Mouse (Mus musculus) MEL (cell line): ENCODE measurements around the gene Tsc22d4. TPM values are rescaled to one million over a fixed set of nuclear protein-coding genes. Genes with fewer than 3 reads are reported as not detected.

Experiments
- DNase-seq: peaks from one replicate; pipeline ENCODE4 v3.0.0; 2011; ENCODE audit warnings: low read depth, low spot score
- H3K27ac ChIP-seq: 2 replicates; pipeline ENCODE4 v1.5.1; 2012; ENCODE audit warnings: low read depth, mild to moderate bottlenecking, control low read depth, low read length, moderate library complexity; ENCODE audit not compliant: control insufficient read depth
- H3K27me3 ChIP-seq, 2 experiments: fragments of 150-350 bp in 1 of 2; sonication (generic) in 1 of 2; 2 replicates each; pipeline ENCODE4 v1.6.1; 2012; ENCODE audit warnings: low read length in 2 of 2, mild to moderate bottlenecking in 2 of 2, improper control_type of control experiment in 1 of 2, moderate library complexity in 1 of 2; ENCODE audit not compliant: insufficient read depth in 2 of 2, control insufficient read depth in 1 of 2
- H3K36me3 ChIP-seq, 2 experiments: 2 replicates each; pipeline ENCODE4 v1.6.1; 2012 to 2014; ENCODE audit warnings: low read length in 2 of 2, improper control_type of control experiment in 1 of 2, inconsistent platforms in 1 of 2, mild to moderate bottlenecking in 1 of 2; ENCODE audit not compliant: insufficient read depth in 2 of 2, control insufficient read depth in 1 of 2
- H3K4me1 ChIP-seq, 2 experiments: fragments of 150-350 bp in 1 of 2; sonication (generic) in 1 of 2; 2 replicates each; pipeline ENCODE4 v1.6.1; 2012; ENCODE audit warnings: low read length in 2 of 2, improper control_type of control experiment in 1 of 2, mild to moderate bottlenecking in 1 of 2; ENCODE audit not compliant: insufficient read depth in 2 of 2, control insufficient read depth in 1 of 2
- H3K4me3 ChIP-seq, 2 experiments: fragments of 150-350 bp in 1 of 2; sonication (generic) in 1 of 2; 2 replicates each; pipeline ENCODE4 v1.5.1; 2012; ENCODE audit warnings: low read depth in 2 of 2, low read length in 2 of 2, mild to moderate bottlenecking in 2 of 2, moderate library complexity in 2 of 2, control low read depth in 1 of 2, improper control_type of control experiment in 1 of 2; ENCODE audit not compliant: control insufficient read depth in 1 of 2, insufficient read depth in 1 of 2
- H3K79me2 ChIP-seq: 2 replicates; pipeline ENCODE4 v1.6.1; 2012; ENCODE audit warnings: mild to moderate bottlenecking, low read length, moderate library complexity; ENCODE audit not compliant: control insufficient read depth, poor library complexity, insufficient read depth
- H3K9ac ChIP-seq: 2 replicates; pipeline ENCODE4 v1.6.1; 2012; ENCODE audit warnings: low read depth, mild to moderate bottlenecking, control low read depth, low read length, moderate library complexity; ENCODE audit not compliant: control insufficient read depth, poor library complexity, severe bottlenecking
- H3K9me3 ChIP-seq: fragments of 150-350 bp; sonication (generic); replicated peaks from 2 replicates; pipeline ENCODE4 v1.6.1; 2012; ENCODE audit warnings: mild to moderate bottlenecking, low read length, improper control_type of control experiment, moderate library complexity; ENCODE audit not compliant: insufficient read depth
- BHLHE40 ChIP-seq: IDR thresholded peaks from 2 replicates; pipeline ENCODE4 v1.6.1; 2012; ENCODE audit warnings: low read depth, mild to moderate bottlenecking, inconsistent platforms, low read length, improper control_type of control experiment, borderline replicate concordance
- CHD1 ChIP-seq: IDR thresholded peaks from 2 replicates; pipeline ENCODE4 v1.6.1; 2012; ENCODE audit warnings: low read depth, mild to moderate bottlenecking, inconsistent platforms, low read length, improper control_type of control experiment
- CHD2 ChIP-seq: IDR thresholded peaks from 2 replicates; pipeline ENCODE4 v1.6.1; 2011; ENCODE audit warnings: low read length, improper control_type of control experiment
- CTCF ChIP-seq, 3 experiments: IDR thresholded peaks in 2 of 3; conservative IDR thresholded peaks in 1 of 3; 2 replicates each; pipeline ENCODE4 v1.5.1; 2011 to 2012; ENCODE audit warnings: low read length in 3 of 3, low read depth in 2 of 3, mild to moderate bottlenecking in 2 of 3, improper control_type of control experiment in 1 of 3, inconsistent platforms in 1 of 3, mixed read lengths in 1 of 3, moderate library complexity in 1 of 3; ENCODE audit not compliant: control insufficient read depth in 1 of 3, insufficient read depth in 1 of 3, poor library complexity in 1 of 3, severe bottlenecking in 1 of 3
- E2F4 ChIP-seq: IDR thresholded peaks from 2 replicates; pipeline ENCODE4 v1.6.1; 2011; ENCODE audit warnings: low read depth, low read length, improper control_type of control experiment, borderline replicate concordance
- EP300 ChIP-seq, 2 experiments: IDR thresholded peaks; 2 replicates each; pipeline ENCODE4 v1.6.1; 2011; ENCODE audit warnings: improper control_type of control experiment in 2 of 2, low read length in 2 of 2, low read depth in 1 of 2, mild to moderate bottlenecking in 1 of 2
- HCFC1 ChIP-seq: IDR thresholded peaks from 2 replicates; pipeline ENCODE4 v1.6.1; 2012; ENCODE audit warnings: low read depth, mild to moderate bottlenecking, inconsistent platforms, low read length, improper control_type of control experiment, moderate library complexity
- MAFK ChIP-seq: IDR thresholded peaks from 2 replicates; pipeline ENCODE4 v1.6.1; 2011; ENCODE audit warnings: low read depth, mild to moderate bottlenecking, low read length, improper control_type of control experiment, borderline replicate concordance
- MEF2A ChIP-seq: IDR thresholded peaks from 2 replicates; pipeline ENCODE4 v1.6.1; 2014; ENCODE audit warnings: low read depth, mild to moderate bottlenecking, inconsistent platforms, low read length, improper control_type of control experiment; ENCODE audit not compliant: poor library complexity, insufficient replicate concordance, severe bottlenecking; ENCODE audit errors: extremely low read depth
- MXI1 ChIP-seq: IDR thresholded peaks from 2 replicates; pipeline ENCODE4 v1.6.1; 2011; ENCODE audit warnings: mild to moderate bottlenecking, low read depth, low read length, improper control_type of control experiment
- MYC ChIP-seq: IDR thresholded peaks from 2 replicates; pipeline ENCODE4 v1.6.1; 2011; ENCODE audit warnings: low read depth, mild to moderate bottlenecking, low read length, improper control_type of control experiment, moderate library complexity
- NELFE ChIP-seq: IDR thresholded peaks from 2 replicates; pipeline ENCODE4 v1.6.1; 2011; ENCODE audit warnings: low read depth, low read length, improper control_type of control experiment
- NRF1 ChIP-seq: IDR thresholded peaks from 2 replicates; pipeline ENCODE4 v1.6.1; 2014; ENCODE audit warnings: low read depth, mild to moderate bottlenecking, inconsistent platforms, low read length, improper control_type of control experiment, moderate library complexity; ENCODE audit not compliant: poor library complexity, insufficient read depth, severe bottlenecking
- RAD21 ChIP-seq: IDR thresholded peaks from 2 replicates; pipeline ENCODE4 v1.6.1; 2011; ENCODE audit warnings: mild to moderate bottlenecking, low read depth, low read length, improper control_type of control experiment
- SMC3 ChIP-seq: IDR thresholded peaks from 2 replicates; pipeline ENCODE4 v1.6.1; 2011; ENCODE audit warnings: low read depth, low read length, improper control_type of control experiment
- TBP ChIP-seq: IDR thresholded peaks from 2 replicates; pipeline ENCODE4 v1.8.0; 2011; ENCODE audit warnings: low read depth, low read length, improper control_type of control experiment
- TCF12 ChIP-seq: IDR thresholded peaks from 2 replicates; pipeline ENCODE4 v1.6.1; 2014; ENCODE audit warnings: low read depth, mild to moderate bottlenecking, inconsistent platforms, low read length, improper control_type of control experiment, moderate library complexity
- USF1 ChIP-seq: IDR thresholded peaks from 2 replicates; pipeline ENCODE4 v1.6.1; 2014; ENCODE audit warnings: low read depth, mild to moderate bottlenecking, inconsistent platforms, low read length, improper control_type of control experiment, moderate library complexity
- ZKSCAN1 ChIP-seq: IDR thresholded peaks from 2 replicates; pipeline ENCODE4 v1.6.1; 2012; ENCODE audit warnings: low read depth, mild to moderate bottlenecking, inconsistent platforms, low read length, improper control_type of control experiment, moderate library complexity
- polyA plus RNA-seq, 2 experiments: library from polyadenylated mRNA; stranded (reverse) in 1 of 2; unstranded in 1 of 2; fragments of >175 nt in 1 of 2; fragments of >200 nt in 1 of 2; gene quantifications; 2 replicates each; pipeline versions ENCODE4 v1.2.1 to v1.2.4; 2012; ENCODE audit warnings: low replicate concordance in 2 of 2, low read depth in 1 of 2; ENCODE audit not compliant: insufficient read length in 2 of 2, insufficient read depth in 1 of 2, missing spikeins in 1 of 2
- total RNA-seq: library from RNA; depleted of rRNA; stranded (reverse); fragments of 300-350 nt; gene quantifications from 2 replicates; pipeline ENCODE4 v1.2.3, GENCODE M21; 2012

Gene Tsc22d4
- total and polyA plus RNA-seq, 3 experiments: 58.3 to 203 TPM; not detected in 1

DNA sequence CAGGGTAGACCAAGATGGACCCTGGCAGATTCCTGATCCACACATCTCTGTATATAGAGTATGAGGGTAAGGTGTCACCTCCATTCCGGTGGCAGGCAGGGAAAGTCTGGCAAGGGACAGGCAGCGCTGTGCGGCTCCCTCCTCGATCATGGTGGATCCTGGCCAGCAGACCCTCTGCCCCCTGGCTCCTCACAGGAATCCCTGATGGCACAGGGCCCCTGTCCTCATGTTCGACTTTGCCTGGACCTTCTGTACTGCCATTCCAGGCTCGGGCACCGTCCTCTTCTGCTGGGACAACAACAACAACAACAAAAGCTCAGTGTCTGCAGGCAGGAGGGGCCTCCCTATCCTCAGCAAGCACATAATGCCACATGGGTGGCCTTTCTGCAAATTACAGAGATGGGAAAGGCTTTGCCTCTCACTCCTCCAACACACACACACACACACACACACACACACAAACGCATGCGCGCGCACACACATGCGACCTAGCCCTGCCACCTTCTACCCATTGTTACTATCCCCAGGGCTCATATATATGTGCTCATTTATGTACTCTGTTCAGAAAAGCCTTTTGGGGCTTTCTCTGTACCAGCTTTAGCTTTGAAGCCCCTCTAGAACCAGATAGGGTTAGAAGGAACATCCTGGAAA lies 11.8 kb upstream of the Tsc22d4 start:
- Histone ChIP-seq H3K27me3 (no peaks in the 10 kb centered on the region; a peak in 1 of 4 replicates), H3K4me3 (no peak overlapping the region), H3K9me3 (no peaks in the 10 kb centered on the region)
- no peak for DNase-seq
- no peak for TF ChIP-seq TBP
- no peak for TF ChIP-seq MYC
- TF ChIP-seq ZKSCAN1: no peak
- TF ChIP-seq HCFC1: no peak
- no peak for TF ChIP-seq MAFK
- no peak for TF ChIP-seq BHLHE40
- TF ChIP-seq MEF2A: no peak
- TF ChIP-seq EP300 (IDR thresholded peaks at IDR 0.05; ENCODE audit: low read depth in 1 of 2, low read length in 2 of 2): no peak
- no peak for TF ChIP-seq NRF1
- no peak for TF ChIP-seq MXI1
- no peak for TF ChIP-seq CTCF (IDR thresholded peaks at IDR 0.05 in 2 of 3, conservative IDR thresholded peaks at IDR 0.05 in 1 of 3; ENCODE audit: control insufficient read depth in 1 of 3, insufficient read depth in 1 of 3, low read depth in 2 of 3, low read length in 3 of 3, poor library complexity in 1 of 3, severe bottlenecking in 1 of 3)
- no peak for TF ChIP-seq USF1
- TF ChIP-seq NELFE: no peak
- TF ChIP-seq, all 39 proteins: peak for 0
- H3K4me1 ChIP-seq: no peaks in the 10 kb centered on the region
- H3K79me2 ChIP-seq: no peaks in the 10 kb centered on the region
- H3K27ac ChIP-seq: no peak overlapping the region
- no peak overlapping the region for H3K9ac ChIP-seq
- no peaks in the 10 kb centered on the region for H3K36me3 ChIP-seq

DNA sequence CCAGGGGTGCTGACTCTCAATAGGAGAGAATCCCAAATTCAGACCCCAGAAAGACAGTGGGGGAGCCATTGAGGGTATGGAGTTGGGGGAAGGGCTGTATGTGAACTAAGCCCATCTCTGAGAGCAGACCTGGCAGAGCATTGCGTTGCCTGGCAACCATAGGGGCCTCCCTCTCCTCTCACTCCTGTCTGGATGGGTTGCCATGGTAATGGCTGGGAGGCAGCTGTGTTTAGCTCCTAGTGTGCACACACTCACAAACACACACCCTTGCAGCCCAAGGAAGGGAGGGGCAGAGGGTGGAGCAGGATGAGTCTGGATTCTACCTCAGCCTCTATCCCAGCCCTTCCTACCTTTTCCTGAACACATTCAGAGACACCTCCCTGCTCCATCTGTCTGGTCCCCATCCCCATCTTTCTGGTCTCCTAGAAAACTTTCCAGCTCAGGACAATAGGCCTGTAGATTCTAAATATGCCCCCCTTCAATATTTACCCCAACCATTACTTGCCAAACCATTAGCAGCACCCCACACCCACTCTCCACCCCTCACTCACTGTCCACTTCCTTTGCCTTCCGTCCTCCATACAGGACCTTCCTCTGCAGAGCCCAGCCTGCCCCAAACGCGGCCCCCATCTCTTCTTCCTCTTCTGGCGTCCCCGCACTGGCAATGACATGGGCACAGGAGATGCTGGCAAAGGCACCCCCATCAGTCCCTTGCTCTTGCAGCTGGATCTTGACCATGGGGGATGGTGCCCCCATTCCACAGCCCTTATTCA lies 11.1 kb upstream of the Tsc22d4 start:
- no peaks in the 10 kb centered on the region for H3K9me3 ChIP-seq
- no peak for TF ChIP-seq CHD1
- TF ChIP-seq HCFC1: no peak
- TF ChIP-seq CHD2: no peak
- no peak for TF ChIP-seq RAD21
- no peak for TF ChIP-seq MXI1
- TF ChIP-seq TBP: no peak
- TF ChIP-seq E2F4: no peak
- no peak for TF ChIP-seq TCF12
- TF ChIP-seq SMC3: no peak
- no peak for DNase-seq

More for the DNA sequence above, 11.1 kb upstream of the Tsc22d4 start:
- no peak overlapping the region for H3K9ac ChIP-seq
- H3K36me3 ChIP-seq: no peaks in the 10 kb centered on the region
- H3K4me3 ChIP-seq: no peak overlapping the region
- no peak overlapping the region for H3K27ac ChIP-seq
- H3K79me2 ChIP-seq: no peaks in the 10 kb centered on the region
- no peaks in the 10 kb centered on the region for H3K4me1 ChIP-seq
- H3K27me3 ChIP-seq: no peaks in the 10 kb centered on the region; a peak in 1 of 4 replicates
